Mouse (Mus musculus): ENCODE data around the gene Scg2. TPM values are rescaled to one million over a fixed set of nuclear protein-coding genes. Genes with fewer than 3 reads are reported as not detected.

Gene Scg2
- 30.6 TPM for polyA plus RNA-seq (2014; fragmentation: Illumina TruSeq; extraction: RNeasy Lipid Tissue Mini Kit (QIAGEN cat#74804); ENCODE audit: low read depth, low replicate concordance)

DNA sequence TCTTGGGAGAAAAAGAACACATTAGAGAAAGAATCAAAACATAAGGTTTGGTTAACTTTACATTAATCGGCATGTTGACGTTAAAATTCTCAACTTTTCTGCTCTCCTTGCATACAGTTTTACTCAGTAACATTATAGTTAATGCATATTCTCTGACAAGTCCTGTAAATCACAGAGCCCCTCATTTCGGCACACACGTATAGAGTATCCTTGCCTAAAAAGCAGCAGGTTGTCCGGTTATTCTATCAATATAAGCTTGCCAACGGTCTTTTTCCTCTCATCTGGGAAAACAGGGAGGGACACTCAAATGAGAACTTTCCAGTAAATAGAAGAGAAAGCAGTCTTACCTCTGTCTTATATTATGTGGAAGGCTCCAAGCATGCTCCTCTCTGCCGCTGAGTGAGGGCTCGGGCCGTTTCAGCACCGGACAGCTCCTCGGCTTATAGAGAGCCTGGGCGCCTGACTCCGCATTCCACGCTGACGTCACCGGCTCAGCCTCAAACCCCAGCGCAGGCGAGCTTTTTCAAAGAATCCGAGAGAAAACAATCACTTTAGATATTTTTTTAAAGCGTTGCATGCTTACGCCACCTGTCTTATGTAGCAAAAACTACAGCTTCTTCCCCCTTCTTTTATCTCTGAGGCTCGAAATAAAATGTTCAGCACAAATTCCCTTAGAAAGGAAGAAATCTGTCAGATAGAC is at the start of gene Scg2:
TSS of gene Scg2 (minus strand) at position 512 of the 700 bp plus-strand sequence.

Other genes starting within 250 kb of the Scg2 start
- 104 TPM for gene Ap1s3, start 231.9 kb upstream of the Scg2 start, polyA plus RNA-seq (2014; fragmentation: Illumina TruSeq; extraction: RNeasy Lipid Tissue Mini Kit (QIAGEN cat#74804); ENCODE audit: low read depth, low replicate concordance)

Data from sigmoid colon, adult 10 weeks (tissue).